9 mouse cellular contexts compared by ENCODE assay signal in the genomic region with DNA sequence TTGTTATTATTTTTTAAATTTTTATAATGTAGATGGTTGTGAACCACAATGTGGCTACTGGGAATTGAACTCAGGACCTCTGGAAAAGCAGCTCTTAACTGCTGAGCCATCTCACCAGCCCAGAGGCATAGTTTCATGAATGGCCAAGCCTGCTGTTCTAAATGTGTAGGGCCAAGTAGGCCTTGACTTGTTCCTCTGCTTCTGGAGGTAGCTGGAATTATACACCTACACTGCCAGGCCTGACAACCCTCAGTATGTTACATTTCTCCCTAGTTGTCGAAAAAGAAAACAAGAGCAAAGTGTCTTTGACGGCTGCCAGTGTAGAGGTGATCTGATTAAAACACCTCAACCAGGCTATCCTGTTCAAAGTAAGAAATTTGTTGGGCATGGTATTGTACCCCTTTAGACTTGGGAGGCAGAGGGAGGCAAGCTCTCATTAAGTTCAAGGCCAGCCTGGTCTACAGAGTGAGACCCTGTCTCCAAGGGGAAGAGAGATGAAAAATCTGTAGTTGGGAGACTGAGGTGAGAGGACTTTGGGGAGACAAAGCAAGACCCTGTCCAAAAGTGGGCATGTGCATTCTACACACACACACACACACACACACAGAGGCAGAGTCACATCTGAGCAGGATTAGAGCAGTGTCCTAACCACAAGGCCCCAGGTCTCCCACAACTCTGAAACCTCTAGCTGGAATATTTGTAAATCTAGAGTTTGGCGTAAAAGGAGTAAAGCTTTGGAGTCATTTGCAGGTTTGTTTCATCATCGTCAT. TPM values are rescaled to one million over a fixed set of nuclear protein-coding genes. Genes with fewer than 3 reads are reported as not detected.
DNase-seq lines count a peak whose midpoint lies in the region; ATAC-seq lines count a peak whose summit lies in the region.
"Had no signal": no experiment of that assay in that cellular context is flagged by ENCODE, and none has a peak within 500 bp of the region (broad histone marks: within the 10 kb centered on the region; RNA-seq: fewer than 3 reads in every experiment).

No protein-coding gene starts in this region.

- peaks cover 9% of the 10 kb centered on the region for H3K4me1 ChIP-seq in heart, embryonic 13.5 days
- H3K4me1 ChIP-seq in limb, embryonic 13.5 days = peaks cover 8% of the 10 kb centered on the region; the same call in 1 of the 2 replicates

- no peak overlapping the region for H3K9ac ChIP-seq in heart, embryonic 13.5 days
- H3K9ac ChIP-seq in limb, embryonic 13.5 days = no peak overlapping the region

- no peaks in the 10 kb centered on the region for H3K9me3 ChIP-seq in heart, embryonic 13.5 days
- no peaks in the 10 kb centered on the region for H3K9me3 ChIP-seq in limb, embryonic 13.5 days

- no peak for ATAC-seq in heart, embryonic 13.5 days (ENCODE audit: extremely low read depth, insufficient number of reproducible peaks, low FRiP score, low TSS enrichment)
- ATAC-seq in limb, embryonic 13.5 days (ENCODE audit: low FRiP score, low read depth) = no peak

- H3K27me3 ChIP-seq in heart, embryonic 13.5 days (replicated peaks) = no peaks in the 10 kb centered on the region
- H3K27me3 ChIP-seq in limb, embryonic 13.5 days = no peaks in the 10 kb centered on the region

- DNase-seq in heart, postnatal 25 days (ENCODE audit: low spot score) = no peak
- peak; percentile 35 for DNase-seq in testis, postnatal 10 days (ENCODE audit: low spot score)
- DNase-seq in testis, postnatal 14 days (ENCODE audit: low spot score) = no peak
- no peak for DNase-seq in spleen, postnatal 10 days (ENCODE audit: low spot score in 2 of 2)
- no peak for DNase-seq in ovary, postnatal 10 days (ENCODE audit: low spot score)
- no peak for DNase-seq in urinary bladder, postnatal 14 days (ENCODE audit: low spot score)

- 80% methylated on average over 4 of the region's 4 CpGs for WGBS in heart, embryonic 13.5 days
- 82% methylated on average over 4 of the region's 4 CpGs for WGBS in limb, embryonic 13.5 days

- intact Hi-C loops in heart, postnatal 25 days (cut with DNase I) = no loop called here

- peak overlapping the region; percentile 80; the same call in 1 of the 2 replicates for H3K4me3 ChIP-seq in heart, embryonic 13.5 days
- H3K4me3 ChIP-seq in limb, embryonic 13.5 days = peak overlapping the region; percentile 71; the same call in 1 of the 2 replicates

- H3K36me3 ChIP-seq in heart, embryonic 13.5 days = no peaks in the 10 kb centered on the region
- H3K36me3 ChIP-seq in limb, embryonic 13.5 days = no peaks in the 10 kb centered on the region

- peak overlapping the region; percentile 98 for H3K4me2 ChIP-seq in heart, embryonic 13.5 days
- H3K4me2 ChIP-seq in limb, embryonic 13.5 days (replicated peaks) = peak overlapping the region; percentile 61; the same call in 1 of the 2 replicates

- no peak overlapping the region for H3K27ac ChIP-seq in heart, embryonic 13.5 days (replicated peaks)
- no peak overlapping the region for H3K27ac ChIP-seq in limb, embryonic 13.5 days

RNA-seq across cellular contexts. Expression of gene Hfe2, which starts 26.3 kb away (rescaled TPM):
- 7.4 and 7.5 TPM in 2 replicates for polyA plus RNA-seq in heart, embryonic 13.5 days (2015; fragmentation: Nextera tagmentation; extraction: Ambion mirVana)
- 100 to 1,000 TPM; 266 to 290 TPM for total RNA-seq in heart, postnatal 25 days (2021)
- polyA plus RNA-seq in limb, embryonic 13.5 days (2015; fragmentation: Nextera tagmentation; extraction: Ambion mirVana) = 10.3 and 10.6 TPM in 2 replicates

RNA-seq across cellular contexts. Expression of gene BC107364, which starts 46.6 kb away (rescaled TPM):
- polyA plus RNA-seq in heart, embryonic 13.5 days (2015; fragmentation: Nextera tagmentation; extraction: Ambion mirVana) = 0.68 and 0.78 TPM in 2 replicates
- total RNA-seq in heart, postnatal 25 days (2021) = not detected
- polyA plus RNA-seq in limb, embryonic 13.5 days (2015; fragmentation: Nextera tagmentation; extraction: Ambion mirVana) = not detected in 2 replicates
- polyA plus RNA-seq: large intestine, adult 2 months had no signal

RNA-seq across cellular contexts. Expression of gene Txnip, which starts 59.1 kb away (rescaled TPM):
- polyA plus RNA-seq in heart, embryonic 13.5 days (2015; fragmentation: Nextera tagmentation; extraction: Ambion mirVana) = 156 and 165 TPM in 2 replicates
- 100 to 1,000 TPM; 341 to 607 TPM for total RNA-seq in heart, postnatal 25 days (2021)
- polyA plus RNA-seq in limb, embryonic 13.5 days (2015; fragmentation: Nextera tagmentation; extraction: Ambion mirVana) = 103 and 105 TPM in 2 replicates
